Mouse (Mus musculus) natural killer cell, adult 2 months (primary cell): ENCODE measurements around the gene Nipsnap1.
A peak's percentile ranks its signal among the peaks of the same experiment; 100 is the strongest.

Experiments
- DNase-seq, 2 experiments: peaks; one replicate each; pipeline ENCODE4 v3.0.0; 2022; ENCODE audit warnings: low spot score in 2 of 2

Gene Nipsnap1

DNA sequence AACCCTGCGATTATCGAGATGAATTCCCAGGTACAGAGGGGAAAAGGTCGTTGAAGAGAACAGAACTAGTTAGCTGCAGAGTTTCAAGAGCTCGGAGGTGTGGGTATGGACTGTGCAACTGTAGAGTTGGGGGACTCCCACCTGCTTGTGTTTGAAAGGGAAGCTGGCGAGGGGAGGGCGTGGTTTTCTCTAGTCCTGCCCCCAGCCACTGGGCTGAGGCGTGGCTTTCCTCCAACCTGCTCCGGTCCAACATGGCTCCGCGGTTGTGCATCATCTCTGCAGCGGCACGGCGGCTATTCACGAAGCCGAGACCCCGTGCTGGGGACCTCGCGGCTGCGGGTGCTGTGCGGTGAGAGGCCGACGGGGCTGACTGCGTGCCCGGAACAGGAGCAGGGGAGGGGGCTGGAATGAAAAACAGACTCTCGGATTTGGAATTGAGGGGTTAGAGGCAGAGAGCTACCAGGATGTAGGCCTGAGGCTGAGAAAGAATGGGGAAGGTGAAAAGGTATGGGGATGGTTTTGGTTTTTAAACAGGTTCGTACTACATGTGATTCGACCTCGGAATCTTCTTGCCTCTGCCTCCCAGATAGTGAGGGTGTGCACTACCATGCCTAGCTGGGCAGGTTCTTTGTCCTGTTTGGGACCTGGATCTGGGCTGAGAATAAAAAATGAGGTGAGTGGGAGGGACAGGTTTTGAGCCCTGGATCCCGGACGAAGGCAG, at the start of gene Nipsnap1:
Nipsnap1 (plus strand) TSS at position 197 of the 721 bp plus-strand sequence.
- DNase-seq: peak; percentile 77 to 83

GRCm38 (mm10) chr11:4826152-4826778, 47.5 kb upstream of the Nipsnap1 start:
- DNase-seq: no peak

DNA sequence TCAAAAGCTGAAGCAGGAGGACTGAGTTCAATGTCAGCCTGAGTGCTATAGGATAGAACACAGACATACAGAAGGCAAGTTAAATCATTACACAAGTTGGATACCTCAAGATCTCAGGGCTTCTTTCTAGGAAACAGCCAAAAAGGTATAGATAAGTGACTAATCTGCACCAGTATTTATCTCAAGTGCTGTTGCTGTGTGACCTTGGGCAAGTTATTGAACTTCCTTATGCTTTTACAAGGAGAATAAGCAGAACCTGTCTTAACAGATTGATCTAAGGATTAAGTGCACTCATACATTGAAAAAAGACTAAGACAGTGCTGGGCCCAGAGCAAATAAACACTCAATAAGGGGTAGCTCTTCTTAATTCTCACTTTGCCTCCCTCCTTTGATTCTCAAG, 46.4 kb upstream of the Nipsnap1 start:
- DNase-seq: no peak

GRCm38 (mm10) chr11:4827916-4828315, 45.8 kb upstream of the Nipsnap1 start:
- DNase-seq: no peak

GRCm38 (mm10) chr11:4831066-4831465, 42.7 kb upstream of the Nipsnap1 start:
- no peak for DNase-seq

DNA sequence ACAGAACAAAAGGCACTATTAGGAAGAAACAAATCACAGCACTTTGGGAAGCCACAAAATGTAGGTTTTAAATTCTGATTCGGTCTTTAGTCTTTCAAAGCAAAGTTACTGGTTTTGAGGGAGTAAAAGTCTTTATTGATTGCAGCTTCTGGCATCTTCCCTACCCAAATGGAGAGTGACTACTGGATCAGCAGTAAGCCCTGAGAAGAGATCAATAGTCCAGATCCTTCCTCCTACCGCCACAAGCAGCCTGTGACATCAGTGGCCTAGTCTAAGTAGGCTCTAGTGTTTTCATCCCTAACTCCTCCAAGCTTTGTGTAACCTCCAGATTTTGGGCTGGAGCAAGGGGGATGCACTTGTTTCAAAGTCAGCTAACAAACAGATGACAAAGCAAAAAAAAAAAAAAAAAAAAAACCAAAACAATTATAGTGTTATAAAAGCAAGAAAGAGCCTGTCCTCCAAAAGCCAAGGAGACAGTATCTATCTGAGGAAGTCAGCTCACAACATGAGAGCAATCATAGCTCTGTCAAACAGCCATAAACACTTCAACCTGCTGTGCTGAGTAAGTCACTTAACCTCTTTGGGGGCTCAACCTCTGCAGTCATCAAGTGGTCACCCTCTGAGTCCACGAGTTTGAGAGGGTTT, 40.3 kb upstream of the Nipsnap1 start:
- DNase-seq: no peak

DNA sequence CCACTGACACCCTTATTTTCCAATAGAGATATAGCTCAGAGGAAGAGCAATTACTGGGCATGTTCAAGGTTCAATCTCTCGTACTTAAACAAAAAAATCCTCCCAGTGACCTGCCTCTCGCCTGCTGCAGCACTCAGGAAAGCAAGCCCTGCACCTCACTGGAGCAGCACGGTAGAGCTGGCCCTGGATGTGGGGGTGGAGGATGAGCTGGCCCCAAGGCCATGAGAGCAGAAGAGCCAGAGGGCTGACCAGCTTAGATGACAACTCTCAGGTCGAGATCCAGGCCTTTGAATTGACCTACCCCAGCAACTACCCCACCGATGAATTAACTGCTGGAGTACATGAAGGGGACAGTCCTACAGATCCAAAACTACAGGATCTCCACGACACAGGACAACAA, 38.3 kb upstream of the Nipsnap1 start:
- no peak for DNase-seq

GRCm38 (mm10) chr11:4836755-4837154, 37.0 kb upstream of the Nipsnap1 start:
- peak in 1 of 2 experiments; percentile 35 for DNase-seq

DNA sequence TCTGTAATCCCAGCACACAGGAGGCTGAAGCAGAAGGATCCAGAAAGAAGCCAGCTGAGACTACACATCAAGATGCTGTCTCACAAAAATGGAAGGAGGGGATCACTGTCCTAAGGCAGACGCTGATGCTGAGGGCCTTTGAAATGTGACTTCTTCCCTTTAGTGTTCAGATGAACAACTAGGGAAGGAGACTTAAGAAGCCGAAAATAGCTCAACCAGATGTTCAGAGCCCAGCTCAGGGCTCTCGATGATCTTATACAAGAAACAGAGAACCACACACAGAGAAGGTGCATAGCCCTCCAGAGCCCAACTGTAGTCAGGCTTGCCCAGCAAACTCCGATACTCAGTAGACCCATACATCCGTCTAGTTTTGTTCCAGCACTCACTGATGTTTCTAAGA, 36.4 kb upstream of the Nipsnap1 start:
- DNase-seq: no peak

- no peak for DNase-seq
Observed at GRCm38 (mm10) chr11:4838235-4838634, 35.5 kb upstream of the Nipsnap1 start.

GRCm38 (mm10) chr11:4840942-4841526, 32.7 kb upstream of the Nipsnap1 start:
- no peak for DNase-seq

DNA sequence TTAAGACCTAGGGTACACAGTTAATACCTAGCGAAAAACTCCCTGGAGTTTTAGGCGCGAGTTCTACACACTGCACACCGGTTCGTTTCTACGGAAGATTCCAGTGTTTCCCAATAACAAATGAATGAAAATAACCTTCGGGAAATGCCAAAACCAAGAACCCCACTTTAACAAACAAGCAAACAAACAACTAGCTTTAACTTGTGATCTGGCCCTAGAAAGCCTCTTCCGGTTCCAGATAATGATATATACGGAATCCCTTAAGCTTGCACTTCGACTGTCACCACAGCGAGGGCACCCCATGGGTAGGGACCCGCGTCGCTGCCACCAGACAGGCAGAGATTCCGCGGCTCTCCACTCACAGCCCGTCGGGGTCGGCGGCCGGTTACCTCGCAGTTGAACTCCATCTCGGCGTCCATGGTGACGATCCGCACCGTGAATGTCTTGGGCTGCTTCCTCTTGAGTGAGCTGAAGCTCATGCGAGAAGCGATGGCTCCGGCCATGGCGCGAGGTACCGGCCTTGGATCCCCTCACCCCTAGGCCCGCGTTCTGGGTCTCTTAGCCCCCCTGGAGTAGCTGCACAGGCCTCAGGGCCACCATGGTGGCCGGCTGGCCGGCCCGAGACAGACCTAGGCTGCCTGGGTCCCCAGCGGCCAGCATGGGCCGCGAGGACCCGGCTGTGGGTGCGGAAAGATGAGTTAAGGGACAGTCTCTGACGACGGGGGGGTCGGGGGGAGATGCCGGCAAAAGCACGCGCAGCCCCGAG, 25.1 kb upstream of the Nipsnap1 start:
- DNase-seq: peak; percentile 43 to 44

GRCm38 (mm10) chr11:4849258-4849943, 24.4 kb upstream of the Nipsnap1 start, which contains the start of gene Nf2:
TSS of gene Nf2 (minus strand) at chr11:4849536.
- DNase-seq: peak; percentile 90 to 93

- DNase-seq: no peak
Observed at GRCm38 (mm10) chr11:4850404-4850803, 23.3 kb upstream of the Nipsnap1 start.

DNA sequence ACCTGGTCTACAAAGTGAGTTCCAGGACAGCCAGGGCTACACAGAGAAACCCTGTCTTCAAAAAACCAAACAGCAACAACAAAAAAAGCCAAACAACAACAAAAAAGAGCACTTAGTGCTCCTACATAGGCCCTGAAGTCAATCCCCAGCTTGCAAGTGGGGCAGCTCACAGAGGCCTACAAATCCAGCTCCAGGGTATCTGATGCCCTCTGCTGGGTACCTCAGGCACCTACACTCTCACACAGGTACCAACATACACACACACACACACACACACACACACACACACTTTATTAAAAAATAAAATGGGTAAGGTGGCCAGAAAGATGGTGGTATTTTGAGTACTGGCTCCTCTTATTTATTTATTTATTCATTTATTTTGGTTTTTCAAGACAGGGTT, 20.7 kb upstream of the Nipsnap1 start:
- DNase-seq: no peak

DNA sequence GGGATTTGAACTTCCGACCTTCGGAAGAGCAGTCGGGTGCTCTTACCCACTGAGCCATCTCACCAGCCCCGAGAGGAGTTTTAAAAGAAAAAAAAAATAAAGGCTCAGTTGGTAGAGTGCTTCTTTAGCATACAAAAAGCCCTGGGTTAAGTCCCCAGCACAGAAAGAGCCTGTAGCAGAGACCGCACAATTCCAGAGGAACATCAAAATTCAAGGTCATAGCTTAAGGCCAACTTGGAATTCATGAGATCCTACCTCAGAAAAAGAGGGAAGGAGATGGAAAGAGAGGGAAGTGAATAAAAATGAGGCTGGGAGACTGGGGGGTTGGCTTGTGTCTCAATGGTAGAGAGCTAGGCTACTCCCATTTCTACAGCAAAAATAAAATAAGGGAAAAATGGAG, 19.6 kb upstream of the Nipsnap1 start:
- no peak for DNase-seq

- DNase-seq: no peak
Observed at GRCm38 (mm10) chr11:4858416-4858815, 15.3 kb upstream of the Nipsnap1 start.

DNA sequence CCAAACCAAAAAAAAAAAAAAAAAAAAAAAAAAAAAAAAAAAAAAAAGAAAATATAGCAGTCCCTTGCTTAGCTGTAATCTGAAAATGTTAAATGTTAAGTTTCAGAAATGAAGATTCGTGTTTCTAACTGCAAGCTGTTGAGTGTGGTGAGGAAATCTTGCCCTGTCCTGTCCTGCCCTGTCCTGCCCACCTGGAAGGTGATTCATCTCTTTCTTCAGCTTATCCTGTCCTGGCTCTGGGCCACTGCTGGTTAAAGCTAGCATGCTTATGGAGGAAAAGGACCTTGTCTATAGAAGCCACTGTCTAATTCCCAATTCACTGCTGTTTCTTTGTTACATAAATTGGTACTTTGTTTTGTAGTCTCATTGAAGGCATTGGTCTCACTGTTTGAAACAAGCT, 12.8 kb upstream of the Nipsnap1 start:
- no peak for DNase-seq

DNA sequence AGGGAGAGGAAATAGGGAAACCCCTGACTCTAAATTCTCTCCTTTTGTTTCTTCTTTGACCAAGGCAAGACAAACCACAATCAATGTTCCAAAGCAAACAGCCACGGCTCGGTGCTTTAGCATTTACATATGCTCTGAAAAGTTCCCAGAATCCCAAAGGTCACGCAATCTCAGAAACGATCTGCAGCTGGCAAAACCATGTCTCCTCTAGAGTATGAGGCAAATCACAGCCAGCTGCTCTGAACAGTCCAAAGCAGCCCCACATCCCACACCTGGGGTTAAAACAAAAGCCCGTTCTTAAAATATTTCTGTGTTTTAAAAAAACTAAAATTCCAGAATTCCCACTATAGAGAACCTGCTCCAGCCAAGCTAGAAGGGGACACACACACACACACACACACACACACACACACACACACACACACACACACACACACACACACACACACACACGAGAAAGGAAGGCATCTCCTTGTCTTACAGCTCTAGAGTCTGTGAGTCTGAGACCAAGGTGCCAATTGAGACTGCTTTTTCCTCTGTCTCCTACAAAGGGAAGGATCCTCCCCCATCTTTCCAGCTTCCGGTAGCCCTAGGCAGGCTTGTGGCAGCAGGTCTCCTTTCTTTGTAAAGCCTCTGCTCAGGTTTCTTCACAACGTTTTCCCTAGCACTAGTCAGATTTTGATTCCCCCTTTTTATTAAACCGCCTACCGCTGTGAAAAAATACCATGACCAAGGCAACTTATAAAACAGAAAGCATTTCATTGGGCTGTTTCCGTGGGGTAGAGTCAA, 11.7 kb upstream of the Nipsnap1 start:
- no peak for DNase-seq

GRCm38 (mm10) chr11:4862730-4863129, 11.0 kb upstream of the Nipsnap1 start:
- DNase-seq: no peak
